Mouse (Mus musculus) layer of hippocampus, adult 11-12 months (tissue): ENCODE results near the gene Zswim1.
"Not testable (repeated sequence)": the region's sequence is repeated elsewhere in the genome, so short reads cannot be mapped to it uniquely, and the experiment has no call there.

Experiments used
- DNase-seq: peaks from one replicate; pipeline ENCODE4 v3.0.0; 2022; ENCODE audit warnings: low spot score

The Zswim1 gene

DNA sequence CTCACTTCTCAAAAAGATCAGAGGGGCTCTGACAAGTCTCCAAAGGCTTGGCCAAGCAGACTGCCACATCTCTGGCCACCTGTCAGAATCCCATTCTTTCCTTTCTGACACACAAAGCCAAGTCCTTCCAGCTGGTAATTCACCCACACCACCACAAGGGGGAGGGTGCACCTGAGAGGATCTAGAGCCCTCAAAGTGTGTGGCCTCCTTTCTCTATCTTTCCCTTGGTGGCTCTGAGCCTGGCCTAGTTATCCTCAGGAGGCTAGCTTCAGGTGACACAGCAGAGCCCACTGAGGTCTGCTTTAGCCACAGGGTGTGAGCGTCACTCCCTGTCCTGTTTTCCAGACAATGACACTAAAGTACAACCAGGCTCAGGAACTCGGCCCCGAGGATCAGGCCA lies 29.2 kb upstream of the Zswim1 start:
- peak; percentile 64 for DNase-seq

- no peak for DNase-seq
Observed at GRCm38 (mm10) chr2:164793772-164794171, 28.7 kb upstream of the Zswim1 start.

- DNase-seq: peak; percentile 92
Observed at GRCm38 (mm10) chr2:164794293-164794692, 28.2 kb upstream of the Zswim1 start.

DNA sequence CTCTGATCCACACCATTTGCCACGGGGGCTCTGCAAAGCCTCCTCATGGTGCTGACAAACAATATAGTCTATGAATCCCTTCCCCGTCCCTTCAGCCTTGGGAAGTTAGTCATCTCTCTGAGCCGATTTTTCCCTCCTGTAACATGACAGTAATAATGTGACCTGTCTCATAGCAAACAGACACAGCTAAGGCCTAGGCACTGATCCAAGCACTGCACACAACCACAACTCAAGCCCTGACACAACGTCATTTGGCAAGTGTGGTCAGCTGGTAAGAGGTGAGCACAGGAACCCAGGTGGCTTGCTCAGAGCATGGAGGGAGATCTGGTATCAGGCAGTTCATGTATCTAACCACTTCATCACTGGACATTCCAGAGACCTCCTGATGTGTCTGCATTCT lies 26.6 kb upstream of the Zswim1 start:
- DNase-seq: no peak

- DNase-seq: not testable (repeated sequence)
Observed at GRCm38 (mm10) chr2:164798554-164798953, 23.9 kb upstream of the Zswim1 start.

DNA sequence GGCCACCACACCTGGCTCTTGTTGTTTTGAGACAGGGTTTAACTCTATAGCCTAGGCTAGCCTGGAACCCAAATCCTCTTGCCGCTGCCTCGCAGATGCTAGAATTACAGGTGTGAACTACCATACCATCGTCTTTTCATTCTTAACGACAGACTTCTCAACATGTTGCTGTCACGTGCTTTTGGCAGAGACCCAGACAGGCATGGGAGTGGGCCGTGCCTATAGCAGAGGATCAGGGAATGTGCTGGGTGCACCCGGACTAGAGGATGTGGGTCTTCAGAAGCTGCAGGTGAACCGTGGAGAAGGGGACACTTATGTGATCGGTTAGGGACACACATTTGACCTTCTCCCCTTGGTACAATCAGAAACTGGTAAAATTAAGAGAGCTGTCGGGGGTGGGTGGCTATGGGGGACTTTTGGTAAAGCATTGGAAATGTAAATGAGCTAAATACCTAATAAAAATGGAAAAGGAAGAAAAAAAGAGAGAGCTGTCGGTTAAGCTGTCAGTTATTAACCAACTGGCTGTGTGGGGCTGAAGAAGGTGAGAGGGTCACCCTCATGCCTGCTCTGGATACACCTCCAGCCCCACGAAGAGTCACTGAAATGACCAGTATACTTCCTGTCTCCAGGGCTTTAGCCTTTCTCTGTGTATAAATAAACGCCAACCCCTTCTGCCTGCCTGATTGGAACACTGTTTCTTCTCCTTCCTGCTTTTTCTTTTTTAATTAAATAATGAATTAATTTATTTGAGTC lies 22.1 kb upstream of the Zswim1 start:
- no peak for DNase-seq

- no peak for DNase-seq
Observed at GRCm38 (mm10) chr2:164803201-164803920, 19.1 kb upstream of the Zswim1 start.

GRCm38 (mm10) chr2:164803921-164804313 lies 18.6 kb upstream of the Zswim1 start:
- DNase-seq: no peak

- peak; percentile 99 for DNase-seq
Observed at GRCm38 (mm10) chr2:164804533-164805331, 17.8 kb upstream of the Zswim1 start, which contains the start of the genes Acot8 and Zswim3. TSS of gene Acot8 (minus strand) at chr2:164804882. TSS of gene Zswim3 (plus strand) at chr2:164805098.

DNA sequence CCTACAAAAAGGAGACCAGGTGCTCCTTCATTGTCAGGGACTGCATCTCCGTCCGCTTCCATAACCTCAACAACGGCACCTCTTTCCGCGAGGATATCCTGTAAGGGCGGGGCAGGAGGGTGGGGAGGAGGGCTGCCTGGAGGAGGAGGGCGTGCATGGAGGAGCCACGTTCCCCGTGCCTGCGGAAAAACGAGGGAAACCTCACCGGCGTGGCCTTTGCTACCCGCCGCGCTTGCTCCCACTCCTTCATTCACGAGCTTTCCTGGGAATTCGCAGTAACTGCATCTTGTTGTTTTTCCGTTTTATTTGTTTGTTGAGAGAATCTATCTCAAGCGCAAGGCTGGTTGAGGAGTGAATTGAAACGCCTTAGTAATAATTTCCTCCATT lies 17.2 kb upstream of the Zswim1 start:
- DNase-seq: no peak

DNA sequence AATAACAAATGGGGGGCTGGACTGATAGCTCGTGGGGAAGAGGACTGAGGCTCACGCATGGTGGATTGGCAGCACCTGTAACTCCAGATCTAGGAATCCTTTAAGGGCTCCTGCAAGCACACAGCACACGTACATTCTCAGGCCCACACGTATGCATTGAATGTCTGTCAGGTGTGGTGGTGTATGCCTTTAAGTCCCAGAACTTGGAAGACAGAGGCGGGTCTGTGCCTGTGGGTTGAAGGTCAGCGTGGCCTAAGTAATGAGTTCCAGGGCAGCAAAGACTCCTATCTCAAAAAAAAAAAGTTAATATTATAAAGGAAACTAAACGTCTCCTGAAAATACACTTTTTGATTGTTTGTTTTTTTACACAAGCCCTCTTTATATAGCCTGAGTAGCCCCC lies 15.9 kb upstream of the Zswim1 start:
- no peak for DNase-seq

DNA sequence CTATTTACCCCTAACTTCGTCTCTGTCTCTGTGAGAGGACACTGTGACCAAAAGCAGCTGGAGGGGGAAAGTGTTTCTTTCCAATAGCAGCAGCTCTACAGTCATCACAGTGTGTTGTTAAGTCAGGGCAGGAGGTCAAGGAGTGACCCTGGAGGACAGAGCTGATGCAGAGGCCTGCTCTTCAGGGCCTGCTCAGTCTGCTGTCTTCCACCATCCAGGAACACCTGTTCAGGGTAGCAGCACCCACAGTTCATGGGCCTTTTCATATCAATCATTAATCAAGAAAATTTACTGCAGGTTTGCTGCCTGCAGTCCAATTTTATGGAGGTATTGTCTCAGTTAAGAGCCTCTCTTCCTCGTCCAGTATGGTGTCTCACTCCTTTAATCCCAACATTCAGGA lies 8.9 kb upstream of the Zswim1 start:
- no peak for DNase-seq

DNA sequence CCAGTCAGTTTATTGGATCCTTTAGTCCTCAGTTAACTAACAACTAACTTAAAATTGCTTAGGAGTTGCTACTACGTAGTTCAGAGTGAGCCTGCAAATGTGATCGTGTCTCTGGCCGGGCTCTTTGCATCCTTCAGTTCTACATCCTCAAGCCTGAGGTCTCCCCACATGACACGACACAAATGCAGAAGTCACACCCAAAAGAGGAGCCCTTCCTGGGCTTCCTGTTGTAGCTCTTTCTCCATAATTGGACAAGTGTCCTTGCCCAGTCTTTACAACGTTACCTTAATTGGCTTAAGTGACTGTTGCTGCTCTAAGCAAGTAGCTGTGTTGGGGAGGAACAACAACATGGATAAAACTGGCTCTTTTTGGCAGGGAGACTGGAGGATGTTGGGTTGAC lies 7.1 kb upstream of the Zswim1 start:
- DNase-seq: no peak

- DNase-seq: no peak
Observed at GRCm38 (mm10) chr2:164815821-164816220, 6.7 kb upstream of the Zswim1 start.

DNA sequence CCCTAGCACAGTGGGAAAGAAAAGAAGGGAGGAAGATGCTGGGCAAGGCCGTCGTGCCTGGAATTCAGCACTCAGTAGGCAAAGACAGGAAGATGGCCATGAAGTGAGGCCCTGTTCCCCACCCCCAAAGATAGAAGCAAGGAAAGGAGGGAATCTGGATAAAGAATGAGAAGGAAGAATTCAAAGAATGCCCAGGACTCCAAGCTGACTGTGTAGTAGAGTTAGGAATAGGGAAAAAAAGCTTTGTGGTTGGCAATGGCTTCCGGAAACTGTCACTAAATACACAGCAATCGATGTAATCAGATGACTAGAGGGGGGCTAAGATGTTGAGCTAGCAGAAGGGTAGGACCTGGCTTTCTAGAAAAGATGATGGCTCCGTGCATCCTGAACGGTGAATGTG lies 5.3 kb upstream of the Zswim1 start:
- DNase-seq: no peak

- DNase-seq: no peak
Observed at GRCm38 (mm10) chr2:164817703-164818102, 4.8 kb upstream of the Zswim1 start.

DNA sequence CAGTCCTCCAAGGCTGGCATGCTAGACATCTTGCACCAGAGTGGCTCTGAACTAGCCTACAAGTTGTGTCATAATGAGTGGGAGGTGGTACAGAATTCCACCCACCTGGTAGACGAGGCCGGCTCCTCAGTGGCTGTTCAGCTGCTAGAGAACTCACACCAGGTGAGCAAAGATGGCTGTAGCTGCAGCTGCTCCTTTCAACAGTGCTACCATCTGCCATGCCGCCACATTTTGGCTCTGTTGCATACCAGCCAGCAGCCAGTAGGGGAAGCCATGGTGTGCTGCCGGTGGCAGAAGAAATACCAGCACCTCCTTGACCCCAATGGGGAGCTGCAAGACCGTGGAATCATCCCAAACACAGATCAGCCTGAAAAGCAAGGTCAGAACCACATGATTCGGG lies 1.4 kb upstream of the Zswim1 start:
- no peak for DNase-seq

GRCm38 (mm10) chr2:164823181-164823585 lies 697 bp downstream of the Zswim1 start:
- DNase-seq: no peak

- DNase-seq: no peak
Observed at GRCm38 (mm10) chr2:164823969-164824368, 1.5 kb downstream of the Zswim1 start.

DNA sequence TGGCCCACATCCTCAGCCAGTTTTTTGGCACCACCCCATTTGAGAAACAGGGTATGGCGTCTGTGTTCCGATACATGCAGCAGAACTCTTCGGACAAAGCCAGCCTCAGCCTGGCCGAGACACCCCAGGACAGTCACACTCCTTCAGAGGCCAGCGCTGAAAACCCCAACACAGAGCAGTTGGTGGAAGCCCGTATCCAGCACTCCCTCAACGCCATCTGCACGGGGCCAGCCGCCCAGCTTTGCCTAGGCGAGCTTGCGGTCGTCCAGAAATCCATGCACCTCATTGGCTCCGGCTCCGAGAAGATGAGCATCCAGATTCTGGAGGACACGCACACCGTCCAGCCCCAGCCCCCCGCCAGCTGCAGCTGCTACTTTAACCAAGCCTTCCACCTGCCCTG lies 3.0 kb downstream of the Zswim1 start:
- no peak for DNase-seq

DNA sequence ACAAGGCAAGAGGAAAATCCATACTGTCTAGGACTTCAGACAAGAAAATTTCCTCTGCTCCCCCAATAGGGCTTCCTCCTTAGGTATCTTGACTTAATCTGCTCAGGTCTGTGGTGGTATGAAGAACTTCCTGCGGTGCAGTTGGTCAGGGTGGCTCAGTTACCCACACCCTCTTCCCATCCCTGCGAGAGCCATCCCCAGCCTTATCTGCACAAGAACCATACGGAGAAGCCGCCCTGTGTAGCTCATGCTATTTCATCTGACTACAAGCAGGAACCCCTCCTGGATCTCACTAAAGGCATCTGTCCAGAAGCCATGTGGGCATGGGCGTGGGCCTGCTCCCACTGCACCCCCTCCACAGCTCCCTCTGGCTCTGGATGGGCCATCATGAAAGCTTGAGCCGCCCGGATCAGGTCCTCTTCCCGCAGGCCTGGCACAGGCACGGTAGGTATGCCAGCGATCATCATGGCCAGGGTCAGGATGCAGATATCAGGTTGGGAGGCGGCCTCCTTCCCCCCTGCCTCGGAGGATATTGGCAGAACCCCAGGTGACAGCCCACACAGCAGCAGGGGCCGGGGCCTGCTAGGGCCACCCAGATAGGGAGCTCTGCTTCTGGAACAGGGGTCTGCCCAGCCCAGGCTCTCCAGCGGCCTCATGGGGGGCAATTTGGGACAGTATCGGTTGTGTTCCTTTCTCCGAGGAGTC lies 4.8 kb downstream of the Zswim1 start:
- no peak for DNase-seq

- DNase-seq: no peak
Observed at GRCm38 (mm10) chr2:164828437-164828836, 6.0 kb downstream of the Zswim1 start, which contains the start of gene Spata25. TSS of gene Spata25 (minus strand) at chr2:164828537.
